Mouse (Mus musculus): ENCODE results near the gene Dact1.

Dact1 gene

DNA sequence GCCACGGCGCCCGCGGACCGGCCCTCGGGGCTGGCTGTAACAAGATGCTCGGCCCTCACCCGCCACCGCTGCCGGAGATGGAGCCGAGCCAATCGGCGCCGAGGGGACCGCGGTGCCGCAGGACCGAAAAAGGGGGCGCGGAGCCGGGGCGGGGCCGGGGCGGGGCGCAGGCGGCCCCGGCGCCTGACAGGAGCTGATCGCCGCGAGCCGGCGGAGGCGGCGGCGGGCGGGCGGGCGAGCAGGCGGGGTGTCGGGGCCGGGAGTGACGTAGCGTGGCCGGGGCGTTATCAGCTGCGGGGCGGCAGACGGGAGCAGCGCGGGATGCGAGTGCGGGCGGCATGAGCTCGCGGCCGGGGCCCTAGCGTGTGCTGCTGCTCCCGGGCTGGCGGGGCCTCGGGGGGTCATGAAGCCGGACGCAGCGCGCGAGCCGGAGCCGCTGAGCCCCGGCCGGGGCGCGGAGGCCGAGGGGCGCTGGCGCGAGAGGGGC lies at the start of gene Dact1:
Gene Dact1, plus strand, starts transcription at position 304 of the 487 bp plus-strand sequence.
- no peak for DNase-seq (ENCODE audit: extremely low read depth, low read depth, low spot score)

- no peak for DNase-seq (ENCODE audit: extremely low read depth, low read depth, low spot score)
These were observed 45.5 kb upstream of the Dact1 start for GRCm38 (mm10) chr12:71264211-71264610.

GRCm38 (mm10) chr12:71269367-71269766 lies 40.3 kb upstream of the Dact1 start:
- no peak for DNase-seq (ENCODE audit: extremely low read depth, low read depth, low spot score)

GRCm38 (mm10) chr12:71271131-71271530 lies 38.6 kb upstream of the Dact1 start:
- no peak for DNase-seq (ENCODE audit: extremely low read depth, low read depth, low spot score)

DNA sequence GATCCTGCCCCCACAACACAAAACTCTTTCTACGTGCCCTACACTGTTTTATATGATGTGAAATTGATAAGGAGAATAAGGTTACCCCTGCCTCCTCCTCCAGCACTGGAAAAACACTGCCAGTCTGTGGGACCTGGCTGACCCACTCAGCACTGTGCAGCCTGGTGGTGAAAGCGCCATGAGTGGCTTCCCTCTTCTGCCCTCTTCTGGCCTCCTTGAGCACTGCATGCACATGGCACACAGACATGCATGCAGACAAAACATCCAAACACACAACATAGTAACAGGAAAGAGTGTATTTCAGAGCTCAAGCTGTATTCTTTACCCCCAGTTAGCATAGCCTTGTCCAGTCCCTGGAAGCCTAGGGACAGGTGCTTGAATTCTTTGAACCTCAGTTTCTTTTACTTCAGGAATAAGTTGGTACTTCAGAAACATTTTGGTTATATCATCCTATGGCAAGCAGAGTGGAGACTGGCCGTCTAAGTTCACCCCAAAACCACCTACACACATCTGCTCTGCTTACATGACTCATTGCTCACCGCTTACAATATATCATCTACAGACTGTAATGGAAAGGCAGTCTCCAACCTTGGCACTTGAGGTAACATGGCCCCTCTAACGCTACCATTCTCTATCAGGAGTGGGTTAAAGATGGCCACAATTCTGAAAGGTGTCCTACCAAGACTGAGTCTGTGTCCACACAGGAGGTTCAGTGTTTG lies 35.0 kb upstream of the Dact1 start:
- no peak for DNase-seq (ENCODE audit: extremely low read depth, low read depth, low spot score)

DNA sequence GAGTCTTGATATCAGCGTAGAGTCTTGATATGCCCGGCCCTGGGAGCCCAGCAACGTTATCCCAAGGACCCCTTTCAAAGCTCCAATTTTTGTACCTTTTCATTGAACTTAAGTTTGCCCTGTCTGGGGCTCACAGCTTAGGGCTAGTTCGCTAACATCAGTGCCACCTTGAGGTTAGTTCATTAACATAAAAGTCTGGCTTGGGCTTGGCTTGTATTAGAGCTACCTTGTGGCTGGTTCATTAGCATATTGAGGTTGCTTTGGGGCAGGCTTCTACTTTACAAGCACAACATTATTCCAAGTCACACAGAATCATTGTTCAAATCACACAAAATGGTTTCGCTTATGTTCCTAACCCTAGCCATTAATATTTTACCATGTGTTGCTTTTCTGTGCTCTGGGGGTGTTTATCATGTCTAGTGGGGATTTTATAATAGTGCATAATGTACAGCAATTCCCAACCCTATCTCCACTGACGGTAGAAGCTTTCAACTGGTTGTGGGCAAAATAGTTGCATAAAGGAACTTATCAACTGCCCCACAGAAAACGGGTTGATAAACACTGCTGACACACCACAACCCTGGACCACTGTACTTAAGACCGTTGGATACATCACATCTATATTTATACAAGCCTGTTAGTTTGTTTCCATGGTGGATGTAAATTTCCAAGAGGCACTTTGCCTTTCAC lies 33.6 kb upstream of the Dact1 start:
- DNase-seq (ENCODE audit: extremely low read depth, low read depth, low spot score), result no peak

DNA sequence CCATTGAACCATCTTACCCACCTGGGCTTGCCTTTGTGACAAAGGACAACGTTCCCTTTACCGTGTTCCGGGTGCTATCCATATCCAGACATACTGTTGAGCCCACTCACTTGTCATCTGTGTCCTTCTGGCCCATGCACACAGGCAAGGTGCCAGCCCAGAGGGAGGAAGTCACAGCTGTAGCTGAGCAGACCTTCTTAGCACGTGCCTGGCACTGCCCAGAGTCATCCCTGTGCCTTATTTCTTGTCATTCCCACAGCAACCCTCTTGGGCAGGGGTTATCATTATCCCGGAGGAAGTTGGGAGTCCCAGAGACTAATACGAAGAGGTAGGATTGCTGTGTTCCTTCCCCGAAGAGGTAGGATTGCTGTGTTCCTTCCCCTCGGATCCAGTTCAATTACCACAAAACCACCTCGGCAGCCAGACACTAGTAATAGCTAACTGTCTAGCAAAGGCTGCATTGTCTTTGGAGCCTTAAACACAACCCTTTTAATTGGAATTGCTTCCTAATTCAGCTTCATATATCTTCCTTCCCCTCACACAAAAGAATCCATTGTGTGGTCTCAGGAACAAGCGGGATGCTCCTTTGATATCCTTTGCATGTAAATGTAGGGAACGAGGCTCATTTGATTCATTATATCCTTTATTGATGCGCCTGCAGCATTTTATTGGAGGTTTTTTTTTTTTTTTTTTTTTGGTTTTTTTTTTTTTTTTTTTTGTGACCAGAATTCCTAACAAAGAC lies 30.0 kb upstream of the Dact1 start:
- DNase-seq (ENCODE audit: extremely low read depth, low read depth, low spot score), result no peak

DNA sequence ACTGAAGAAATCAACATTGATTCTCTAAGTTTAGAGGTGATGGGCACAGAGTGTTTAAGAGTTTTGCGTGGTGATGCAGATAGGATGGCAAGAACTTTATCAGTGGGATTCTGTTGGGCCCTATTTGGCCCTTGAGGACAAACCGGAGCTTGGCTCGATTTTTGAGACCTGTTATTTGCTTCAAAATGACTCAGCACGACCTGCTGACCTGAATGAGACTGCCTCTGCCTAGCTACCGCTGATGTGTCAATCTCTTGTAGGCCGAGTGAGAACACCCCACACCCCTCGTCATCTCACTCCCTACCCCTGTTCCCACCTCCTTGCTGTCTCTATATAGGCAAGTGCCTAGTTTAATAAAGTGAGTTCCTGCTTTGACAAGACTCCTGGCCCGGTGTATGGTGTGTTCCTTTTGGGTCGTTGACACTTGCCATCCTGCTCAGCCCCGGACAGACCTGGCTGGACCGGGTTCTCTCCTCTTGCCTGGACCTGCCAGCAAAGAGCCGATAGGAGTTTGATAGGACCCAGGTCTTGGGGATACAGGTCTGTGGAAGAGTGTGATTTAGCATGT lies 28.4 kb upstream of the Dact1 start:
- no peak for DNase-seq (ENCODE audit: extremely low read depth, low read depth, low spot score)

DNA sequence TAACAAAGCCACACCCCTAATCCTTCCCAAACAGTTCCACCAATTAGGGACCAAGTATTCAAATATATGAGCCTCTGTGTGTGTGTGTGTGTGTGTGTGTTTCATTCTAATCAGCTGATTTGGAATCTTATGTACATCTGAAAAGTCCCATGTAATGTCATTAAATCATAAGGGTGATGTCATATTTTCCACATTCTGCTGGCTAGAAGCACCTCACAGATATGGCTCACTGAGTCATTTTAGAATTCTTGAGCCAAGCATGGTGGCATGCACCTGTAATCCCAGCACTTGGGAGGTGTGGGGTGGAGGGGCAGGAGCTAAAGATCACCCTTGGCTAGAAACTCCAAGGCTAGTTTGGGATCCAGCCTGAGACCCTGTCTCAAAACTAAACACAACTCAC lies 24.3 kb upstream of the Dact1 start:
- DNase-seq (ENCODE audit: extremely low read depth, low read depth, low spot score), result no peak

DNA sequence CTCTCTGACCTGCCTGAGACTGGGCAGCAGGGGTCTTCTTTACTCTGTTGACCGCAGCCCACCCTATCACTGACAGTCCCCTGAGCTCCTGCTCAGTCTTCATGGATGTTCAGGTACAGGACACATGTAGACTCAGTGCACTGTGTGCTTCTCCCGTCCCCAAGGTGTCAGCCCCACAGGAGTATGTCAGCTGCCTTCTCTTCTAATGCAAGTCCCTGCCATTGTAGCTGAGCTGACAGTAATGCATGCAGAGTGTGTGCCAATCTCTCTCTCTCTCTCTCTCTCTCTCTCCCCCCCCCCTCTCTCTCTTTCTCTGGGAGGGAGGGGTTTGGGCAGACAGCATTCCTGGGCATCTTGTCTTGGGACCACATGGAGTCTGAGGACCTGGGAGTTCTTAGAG lies 19.2 kb upstream of the Dact1 start:
- no peak for DNase-seq (ENCODE audit: extremely low read depth, low read depth, low spot score)

GRCm38 (mm10) chr12:71293960-71294942 lies 15.4 kb upstream of the Dact1 start:
- no peak for DNase-seq (ENCODE audit: extremely low read depth, low read depth, low spot score)

GRCm38 (mm10) chr12:71296849-71297535 lies 12.7 kb upstream of the Dact1 start:
- DNase-seq (ENCODE audit: extremely low read depth, low read depth, low spot score), result no peak

GRCm38 (mm10) chr12:71310068-71310931 lies 616 bp downstream of the Dact1 start:
- DNase-seq (ENCODE audit: extremely low read depth, low read depth, low spot score), result no peak

- DNase-seq (ENCODE audit: extremely low read depth, low read depth, low spot score), result no peak
These were observed 1.7 kb downstream of the Dact1 start for GRCm38 (mm10) chr12:71311237-71311887.

GRCm38 (mm10) chr12:71318239-71318638 lies 8.6 kb downstream of the Dact1 start:
- DNase-seq (ENCODE audit: extremely low read depth, low read depth, low spot score), result no peak

- DNase-seq (ENCODE audit: extremely low read depth, low read depth, low spot score), result no peak
These were observed 9.9 kb downstream of the Dact1 start for GRCm38 (mm10) chr12:71319536-71319935.

GRCm38 (mm10) chr12:71332646-71333045 lies 23.0 kb downstream of the Dact1 start:
- DNase-seq (ENCODE audit: extremely low read depth, low read depth, low spot score), result no peak

DNA sequence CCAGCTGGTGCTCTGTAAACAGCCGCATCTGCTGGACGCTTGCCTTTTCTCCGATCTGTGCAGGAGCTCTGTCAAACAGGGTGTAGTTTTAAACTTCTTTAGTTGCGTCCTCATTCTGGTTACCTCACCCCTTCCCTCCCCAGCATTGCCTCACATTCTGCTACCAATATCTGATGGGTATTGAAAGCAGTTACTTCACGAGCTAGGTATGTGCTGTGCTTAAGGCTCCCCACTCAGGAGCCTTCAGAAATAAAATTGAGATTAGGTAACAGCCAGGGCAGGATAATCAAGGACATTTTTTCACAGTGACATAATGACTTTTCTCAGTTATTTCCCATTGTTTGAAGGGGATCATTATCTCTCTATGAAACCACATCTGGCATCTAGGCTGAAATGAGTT lies 23.9 kb downstream of the Dact1 start:
- no peak for DNase-seq (ENCODE audit: extremely low read depth, low read depth, low spot score)

All from fat pad, adult 2 months (tissue).